Mouse (Mus musculus) cortical plate, adult 2 months (tissue): ENCODE results near the gene Rtn4rl2.
"Not testable (repeated sequence)": the region's sequence is repeated elsewhere in the genome, so short reads cannot be mapped to it uniquely, and the experiment has no call there.

Experiments
- CTCF ChIP-seq: fragments of 200-500 bp; IDR thresholded peaks from 2 replicates; pipeline ENCODE4 v1.5.1; 2011; ENCODE audit warnings: mild to moderate bottlenecking, control low read depth, low read length; ENCODE audit not compliant: insufficient read depth; ENCODE audit errors: extremely low read depth
- POLR2A ChIP-seq: fragments of 200-500 bp; IDR thresholded peaks from 2 replicates; pipeline ENCODE4 v1.6.1; 2011; ENCODE audit warnings: mild to moderate bottlenecking, low read length, control low read depth; ENCODE audit not compliant: insufficient read depth; ENCODE audit errors: extremely low read depth

DNA sequence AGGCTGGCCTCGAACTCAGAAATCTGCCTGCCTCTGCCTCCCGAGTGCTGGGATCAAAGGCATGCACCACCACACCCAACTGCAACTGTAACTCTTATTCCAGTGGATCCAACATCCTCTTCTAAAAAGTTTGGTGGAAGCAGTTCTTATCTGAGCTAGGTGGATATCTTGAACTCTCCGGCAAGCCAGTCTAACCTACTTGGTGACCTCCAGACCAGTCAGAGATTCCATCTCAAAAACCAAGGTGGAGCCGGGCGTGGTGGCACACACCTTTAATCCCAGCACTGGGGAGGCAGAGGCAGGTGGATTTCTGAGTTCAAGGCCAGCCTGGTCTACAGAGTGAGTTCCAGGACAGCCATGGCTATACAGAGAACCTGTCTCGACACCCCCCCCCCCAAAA lies 10.2 kb upstream of the Rtn4rl2 start:
- not testable (repeated sequence) for TF ChIP-seq POLR2A, CTCF
